Mouse (Mus musculus) embryonic facial prominence, embryonic 11.5 days (tissue): ENCODE data around the gene Sgk2. TPM values are rescaled to one million over a fixed set of nuclear protein-coding genes. Genes with fewer than 3 reads are reported as not detected.

Experiments used
- ATAC-seq: fragments of 200-750 bp; cut with Nextera tagmentation; replicated peaks from 2 replicates; pipeline ENCODE4 v1.8.0; 2017; ENCODE audit warnings: low read depth; ENCODE audit not compliant: insufficient number of reproducible peaks, low FRiP score, low TSS enrichment
- DNase-seq: peaks from one replicate; pipeline ENCODE4 v3.0.0-alpha.2; 2015; ENCODE audit warnings: low spot score
- H3K27ac ChIP-seq: fragments of 300-500 bp; sonication (generic); replicated peaks from 2 replicates; pipeline ENCODE4 v1.5.1; 2014; ENCODE audit warnings: mild to moderate bottlenecking, low read depth, low read length, control low read depth
- H3K27me3 ChIP-seq: fragments of 300-500 bp; sonication (generic); 2 replicates; pipeline ENCODE4 v1.6.1; 2014; ENCODE audit warnings: mild to moderate bottlenecking, low read length, moderate library complexity, mixed read lengths; ENCODE audit not compliant: control insufficient read depth, insufficient read depth
- H3K36me3 ChIP-seq: fragments of 300-500 bp; sonication (generic); replicated peaks from 2 replicates; pipeline ENCODE4 v1.6.1; 2014; ENCODE audit warnings: low read depth, mild to moderate bottlenecking, low read length, moderate library complexity, mixed read lengths; ENCODE audit not compliant: control insufficient read depth, insufficient read depth
- H3K4me1 ChIP-seq: fragments of 300-500 bp; sonication (generic); 2 replicates; pipeline ENCODE4 v1.6.1; 2014; ENCODE audit warnings: low read length, mixed read lengths; ENCODE audit not compliant: control insufficient read depth, insufficient read depth
- H3K4me2 ChIP-seq: fragments of 300-500 bp; sonication (generic); 2 replicates; pipeline ENCODE4 v1.6.1; 2014; ENCODE audit warnings: low read depth, mild to moderate bottlenecking, control low read depth, low read length, moderate library complexity
- H3K4me3 ChIP-seq: fragments of 300-500 bp; sonication (generic); 2 replicates; pipeline ENCODE4 v1.5.1; 2014; ENCODE audit warnings: low read depth, low read length, control low read depth
- H3K9ac ChIP-seq: fragments of 300-500 bp; sonication (generic); replicated peaks from 2 replicates; pipeline ENCODE4 v1.6.1; 2014; ENCODE audit warnings: mild to moderate bottlenecking, control low read depth, low read length
- H3K9me3 ChIP-seq: fragments of 300-500 bp; sonication (generic); replicated peaks from 2 replicates; pipeline ENCODE4 v1.6.1; 2016; ENCODE audit warnings: mild to moderate bottlenecking, low read length, inconsistent platforms, mixed read lengths; ENCODE audit not compliant: control insufficient read depth
- WGBS: fragments of 180-500 bp; shearing (Covaris S2); extraction: QIAGEN DNeasy Blood & Tissue Kit; methylation state at CpG from one replicate; pipeline ENCODE4 v1.1.7; 2014; 5-methylcytosine and 5-hydroxymethylcytosine counted together
- polyA plus RNA-seq: library from polyadenylated mRNA; unstranded; fragments of >200 nt; fragmentation: Nextera tagmentation; extraction: Ambion mirVana; gene quantifications from 2 replicates; pipeline ENCODE4 v1.2.1, GENCODE M21; 2014

Gene Sgk2
- polyA plus RNA-seq, 1 experiment from 2014 or later: not detected

DNA sequence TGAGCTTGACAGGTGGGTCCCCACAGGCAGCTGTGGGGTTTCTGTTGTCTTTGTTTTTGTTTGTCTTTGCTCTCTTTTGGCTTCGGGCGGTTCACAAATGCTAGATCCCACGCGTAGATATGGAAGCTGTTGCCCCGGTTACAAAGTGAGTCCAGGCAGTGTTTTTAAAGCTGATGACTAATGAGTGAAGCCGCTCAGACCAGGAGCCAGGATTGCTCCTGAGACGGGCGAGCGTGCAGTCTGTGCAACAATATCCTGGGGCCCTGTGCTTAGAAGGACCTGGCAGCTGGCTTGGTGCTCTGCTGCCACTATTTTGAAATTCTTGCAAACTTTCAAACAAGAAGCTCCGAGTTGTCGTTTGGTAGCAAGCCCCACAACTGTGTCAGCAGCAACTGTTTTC, 13.5 kb upstream of the Sgk2 start:
- DNase-seq (peak; percentile 58), ATAC-seq (no peak; the same call in 1 of the 2 replicates)
- Histone ChIP-seq H3K4me2 (no peak overlapping the region), H3K9me3 (no peaks in the 10 kb centered on the region), H3K4me3 (no peak overlapping the region), H3K27ac (no peak overlapping the region), H3K4me1 (no peaks in the 10 kb centered on the region), H3K27me3 (no peaks in the 10 kb centered on the region), H3K36me3 (no peaks in the 10 kb centered on the region), H3K9ac (no peak overlapping the region)
- WGBS: 23% methylated on average over 11 of the region's 11 CpGs

DNA sequence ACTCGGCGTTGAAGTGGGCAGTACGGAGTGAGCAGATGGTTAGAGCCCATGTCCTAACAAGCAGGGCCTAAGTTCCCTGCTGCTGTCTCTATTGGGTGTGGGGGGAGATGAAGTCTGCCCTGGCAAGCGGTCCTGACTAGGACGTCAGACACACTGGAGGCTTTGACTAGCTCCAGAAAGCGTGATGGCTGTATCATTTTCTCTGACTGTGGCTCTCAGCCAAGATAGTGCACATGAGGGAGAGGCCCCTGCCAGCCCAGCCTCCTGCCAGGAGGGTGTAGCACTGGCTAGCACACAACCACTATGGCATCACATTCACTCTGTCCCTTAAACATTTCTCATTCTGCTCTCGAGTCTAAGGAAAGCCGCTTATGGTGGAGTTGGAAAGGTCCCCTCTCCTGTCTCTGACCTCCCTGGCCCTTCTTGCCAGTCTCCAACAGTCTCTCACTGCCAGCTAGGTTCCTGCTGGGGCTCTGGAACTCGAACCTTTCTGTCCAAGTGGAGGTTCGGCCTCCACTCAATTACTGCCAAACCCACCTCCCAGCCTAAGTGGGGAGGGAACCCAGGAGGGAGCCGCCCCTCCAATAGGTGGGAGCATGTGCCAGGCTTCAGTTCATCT, 11.9 kb upstream of the Sgk2 start:
- Histone ChIP-seq H3K9ac (no peak overlapping the region), H3K4me2 (no peak overlapping the region), H3K9me3 (no peaks in the 10 kb centered on the region), H3K27ac (no peak overlapping the region), H3K27me3 (no peaks in the 10 kb centered on the region), H3K4me3 (no peak overlapping the region), H3K4me1 (no peaks in the 10 kb centered on the region), H3K36me3 (no peaks in the 10 kb centered on the region)
- 82% methylated on average over 11 of the region's 11 CpGs for WGBS
- DNase-seq (no peak), ATAC-seq (no peak)

DNA sequence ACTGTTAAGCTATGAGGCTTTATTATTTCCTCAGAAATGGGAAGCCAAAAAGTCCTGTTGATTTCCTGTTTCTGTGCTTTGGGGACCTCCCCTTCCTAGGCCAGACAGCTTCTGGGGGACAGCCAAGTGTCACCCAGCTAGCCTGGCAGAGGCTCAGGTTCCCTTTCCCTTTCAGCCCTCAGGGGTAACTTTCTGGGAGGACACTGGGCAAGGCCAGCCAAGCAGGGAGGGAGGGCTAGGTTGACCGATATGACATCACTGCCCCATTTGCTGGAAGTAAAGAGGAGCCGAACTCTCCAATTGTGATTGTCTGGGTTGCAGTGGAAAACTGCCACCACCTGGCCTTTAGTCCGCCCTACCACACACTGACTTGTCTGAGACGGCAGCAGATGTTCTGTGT, 11.1 kb upstream of the Sgk2 start:
- no peak for DNase-seq
- Histone ChIP-seq H3K9ac (no peak overlapping the region), H3K4me3 (no peak overlapping the region), H3K36me3 (no peaks in the 10 kb centered on the region), H3K9me3 (no peaks in the 10 kb centered on the region), H3K27me3 (no peaks in the 10 kb centered on the region), H3K4me2 (no peak overlapping the region), H3K27ac (no peak overlapping the region), H3K4me1 (no peaks in the 10 kb centered on the region)
- no peak for ATAC-seq
- WGBS: 66% methylated on average over 4 of the region's 4 CpGs

DNA sequence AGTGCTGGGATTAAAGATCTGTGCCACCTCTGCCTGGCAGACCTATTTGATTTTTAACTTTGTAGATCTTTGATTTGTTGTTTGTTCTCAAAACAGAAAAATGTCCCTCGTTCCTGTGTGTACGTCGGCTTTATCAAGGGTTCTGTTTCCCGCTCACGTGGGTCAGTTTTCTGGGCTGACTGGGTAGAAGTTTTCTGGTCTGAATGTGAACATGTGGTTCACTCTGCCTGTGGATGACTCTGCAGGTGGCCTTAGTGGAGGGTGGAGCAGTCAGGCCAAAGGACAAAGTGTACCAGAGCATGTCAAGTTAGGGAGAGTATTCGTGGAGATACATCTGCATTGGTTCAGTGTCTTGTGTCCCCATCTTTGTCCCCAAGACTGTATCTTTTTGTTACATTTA, 2.7 kb upstream of the Sgk2 start:
- H3K27me3 ChIP-seq: no peaks in the 10 kb centered on the region
- H3K27ac ChIP-seq: no peak overlapping the region
- no peak overlapping the region for H3K4me2 ChIP-seq
- 87% methylated on average over 6 of the region's 6 CpGs for WGBS
- H3K4me3 ChIP-seq: no peak overlapping the region
- ATAC-seq: no peak
- no peaks in the 10 kb centered on the region for H3K36me3 ChIP-seq
- no peaks in the 10 kb centered on the region for H3K4me1 ChIP-seq
- DNase-seq: no peak
- H3K9me3 ChIP-seq: no peaks in the 10 kb centered on the region
- no peak overlapping the region for H3K9ac ChIP-seq

DNA sequence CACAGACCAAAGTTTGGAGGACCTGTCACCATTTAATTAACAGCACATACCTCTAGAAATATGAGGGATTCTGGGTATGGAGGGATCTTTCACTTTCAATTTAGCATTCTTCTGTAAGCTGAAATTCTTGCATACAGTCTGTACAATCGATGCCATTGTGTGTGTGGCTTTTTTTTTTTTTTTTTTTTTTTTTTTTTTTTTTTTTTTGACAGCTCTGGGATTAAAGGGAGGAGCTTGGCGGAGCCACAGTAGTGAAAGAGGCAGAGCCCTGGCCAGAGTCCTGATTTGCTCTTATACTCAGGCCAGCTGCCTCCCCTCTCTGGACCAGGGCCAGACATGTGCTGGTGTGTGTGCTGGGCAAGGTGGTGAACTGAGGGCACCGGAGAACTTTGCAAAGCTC, 1.2 kb upstream of the Sgk2 start:
- no peak overlapping the region for H3K4me2 ChIP-seq
- no peak overlapping the region for H3K4me3 ChIP-seq
- H3K27ac ChIP-seq: no peak overlapping the region
- no peak overlapping the region for H3K9ac ChIP-seq
- no peaks in the 10 kb centered on the region for H3K9me3 ChIP-seq
- H3K4me1 ChIP-seq: no peaks in the 10 kb centered on the region
- ATAC-seq: no peak
- no peaks in the 10 kb centered on the region for H3K27me3 ChIP-seq
- H3K36me3 ChIP-seq: no peaks in the 10 kb centered on the region
- DNase-seq: no peak
- WGBS: 73% methylated on average over 3 of the region's 3 CpGs

DNA sequence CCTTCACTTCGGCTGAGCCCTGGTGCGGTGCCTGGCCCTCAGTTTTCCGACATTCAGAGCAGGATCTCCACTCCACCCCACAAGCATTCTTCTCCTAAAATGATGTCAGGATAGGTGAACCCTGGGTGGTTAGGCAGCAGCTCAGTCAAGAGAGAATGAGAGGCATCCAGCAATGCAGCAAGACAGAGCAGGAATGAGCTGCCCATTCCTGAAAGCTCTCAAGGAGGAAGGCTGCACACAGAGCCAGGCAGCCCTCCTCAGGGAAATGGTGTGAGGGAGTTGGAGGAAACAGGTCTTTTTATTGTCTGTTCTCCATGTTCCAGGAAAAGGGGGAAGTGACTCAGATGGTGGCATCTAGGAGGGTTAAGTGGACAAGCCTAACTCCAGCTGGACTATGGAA, 366 bp upstream of the Sgk2 start:
- no peak for ATAC-seq
- Histone ChIP-seq H3K9ac (no peak overlapping the region), H3K4me3 (no peak overlapping the region)

DNA sequence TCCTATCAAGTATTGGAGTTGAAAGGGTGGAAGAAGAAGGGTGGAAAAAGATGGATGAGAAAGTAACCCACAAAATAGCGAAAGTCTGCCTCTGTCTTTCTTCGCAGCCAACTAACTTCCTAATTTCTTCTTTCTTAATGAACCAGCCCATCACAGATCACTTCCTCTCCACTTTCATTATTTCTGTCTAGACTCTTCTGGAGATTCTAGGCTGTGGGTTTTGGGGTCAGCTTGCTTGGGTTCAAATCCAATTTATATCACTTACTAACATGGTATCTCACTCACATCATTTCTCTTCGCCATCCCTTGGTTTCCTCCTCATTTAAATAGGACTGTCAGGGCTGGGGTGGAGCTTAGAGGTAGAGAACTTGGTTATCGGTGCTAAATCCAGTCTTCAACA, 1.1 kb downstream of the Sgk2 start:
- Histone ChIP-seq H3K4me3 (no peak overlapping the region), H3K9ac (no peak overlapping the region), H3K27ac (no peak overlapping the region), H3K4me1 (no peaks in the 10 kb centered on the region), H3K9me3 (no peaks in the 10 kb centered on the region), H3K27me3 (no peaks in the 10 kb centered on the region), H3K36me3 (no peaks in the 10 kb centered on the region), H3K4me2 (no peak overlapping the region)
- ATAC-seq (no peak), DNase-seq (no peak)
- 84% methylated on average over 4 of the region's 4 CpGs for WGBS

More for the DNA sequence above, 366 bp upstream of the Sgk2 start:
- no peaks in the 10 kb centered on the region for H3K36me3 ChIP-seq
- WGBS: 89% methylated on average over 3 of the region's 3 CpGs
- H3K27ac ChIP-seq: no peak overlapping the region
- no peak overlapping the region for H3K4me2 ChIP-seq
- H3K27me3 ChIP-seq: no peaks in the 10 kb centered on the region
- no peak for DNase-seq
- no peaks in the 10 kb centered on the region for H3K4me1 ChIP-seq
- no peaks in the 10 kb centered on the region for H3K9me3 ChIP-seq

DNA sequence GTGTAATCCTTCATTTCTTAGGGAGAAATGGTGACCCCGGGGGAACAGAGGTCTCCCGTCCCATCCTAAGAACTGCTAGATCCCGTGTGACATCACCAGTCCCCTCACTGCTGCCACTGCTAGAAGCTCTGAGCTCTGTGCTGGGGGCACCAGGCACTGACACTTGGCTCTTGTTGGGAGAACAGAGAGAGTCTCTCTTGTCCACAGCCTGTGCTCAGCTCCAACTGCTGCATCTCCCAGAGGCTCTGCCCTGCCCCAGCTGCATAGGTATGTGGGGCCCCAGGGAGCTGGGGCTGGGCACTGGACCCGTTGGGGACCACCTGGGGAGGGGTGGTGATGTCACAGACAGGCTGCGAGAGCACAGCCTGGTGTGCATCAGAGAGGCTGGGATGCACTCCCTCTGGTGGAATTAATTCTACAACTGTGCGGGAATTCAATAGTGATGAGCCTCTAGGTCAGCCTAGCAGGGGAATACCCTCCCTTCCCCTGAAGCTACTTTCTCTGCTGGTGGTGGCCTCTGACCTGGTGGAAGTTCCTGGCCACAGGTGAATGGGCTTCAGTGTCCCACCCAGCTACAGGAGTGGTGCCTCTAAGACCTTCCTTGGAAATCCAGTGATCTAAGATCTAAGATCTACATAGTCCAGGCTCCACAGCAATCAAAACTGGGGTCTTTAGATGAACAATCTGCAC, 4.4 kb downstream of the Sgk2 start:
- H3K4me3 ChIP-seq: no peak overlapping the region
- H3K9me3 ChIP-seq: no peaks in the 10 kb centered on the region
- no peaks in the 10 kb centered on the region for H3K36me3 ChIP-seq
- no peak overlapping the region for H3K27ac ChIP-seq
- DNase-seq (no peak), ATAC-seq (0 out of 2 replicates have a peak, but pooled peaks have one; percentile 52)
- H3K27me3 ChIP-seq: no peaks in the 10 kb centered on the region
- no peak overlapping the region for H3K9ac ChIP-seq
- H3K4me1 ChIP-seq: no peaks in the 10 kb centered on the region
- no peak overlapping the region for H3K4me2 ChIP-seq
- WGBS: 37% methylated on average over 6 of the region's 6 CpGs
